Mouse (Mus musculus) embryonic fibroblast, embryonic 13.5 days (primary cell): ENCODE results near the gene Pnkd.

ENCODE experiments used
- CTCF ChIP-seq: IDR thresholded peaks from 2 replicates; pipeline ENCODE4 v1.5.1; 2011; ENCODE audit warnings: mild to moderate bottlenecking, control low read depth, low read length, moderate library complexity, borderline replicate concordance; ENCODE audit not compliant: insufficient read depth
- POLR2A ChIP-seq: IDR thresholded peaks from 2 replicates; pipeline ENCODE4 v1.6.1; 2011; ENCODE audit warnings: low read depth, mild to moderate bottlenecking, control low read depth, low read length, moderate library complexity

DNA sequence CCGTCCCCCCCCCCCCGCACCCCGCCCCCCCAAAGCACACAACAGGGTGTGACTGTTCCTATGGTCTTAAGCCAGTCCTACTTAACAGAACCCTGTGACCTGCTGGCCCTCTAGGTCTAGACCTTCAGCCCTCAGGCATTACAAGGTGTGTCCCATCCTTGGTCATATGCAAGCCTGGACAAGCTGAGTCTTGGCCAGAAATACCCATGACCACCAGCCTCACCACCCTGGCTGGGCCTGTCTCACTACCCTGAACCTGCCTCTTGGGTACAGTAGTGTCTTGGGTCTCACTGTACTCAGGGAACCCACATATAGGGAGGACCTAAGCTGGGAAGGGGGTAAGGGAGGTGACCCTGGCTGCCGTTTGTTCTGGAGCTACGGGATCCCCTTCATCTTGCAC is 53.3 kb downstream of the Pnkd start:
- TF ChIP-seq POLR2A (no peak), CTCF (no peak)
